Mouse (Mus musculus): ENCODE results near the gene Itpr1. TPM values are rescaled to one million over a fixed set of nuclear protein-coding genes. Genes with fewer than 3 reads are reported as not detected.

The Itpr1 gene
- total RNA-seq, 2 experiments from 2014 or later, result 34.0 to 35.5 TPM

- no peak for DNase-seq (ENCODE audit: low spot score in 2 of 2)
Observed at GRCm38 (mm10) chr6:108379041-108379440, 166.1 kb downstream of the Itpr1 start.

GRCm38 (mm10) chr6:108380209-108380608 lies 167.3 kb downstream of the Itpr1 start:
- DNase-seq (ENCODE audit: low spot score in 2 of 2), result no peak

GRCm38 (mm10) chr6:108390624-108391324 lies 177.9 kb downstream of the Itpr1 start:
- no peak for DNase-seq (ENCODE audit: low spot score in 2 of 2)

- no peak for DNase-seq (ENCODE audit: low spot score in 2 of 2)
Observed at GRCm38 (mm10) chr6:108393131-108393530, 180.2 kb downstream of the Itpr1 start.

GRCm38 (mm10) chr6:108397956-108398355 lies 185.1 kb downstream of the Itpr1 start:
- no peak for DNase-seq (ENCODE audit: low spot score in 2 of 2)

GRCm38 (mm10) chr6:108401412-108401955 lies 188.6 kb downstream of the Itpr1 start:
- DNase-seq (ENCODE audit: low spot score in 2 of 2), result no peak

GRCm38 (mm10) chr6:108404736-108405135 lies 191.8 kb downstream of the Itpr1 start:
- DNase-seq (ENCODE audit: low spot score in 2 of 2), result no peak

GRCm38 (mm10) chr6:108408053-108408452 lies 195.2 kb downstream of the Itpr1 start:
- peak in 1 of 2 experiments; percentile 31 for DNase-seq (ENCODE audit: low spot score in 2 of 2)

GRCm38 (mm10) chr6:108408726-108409125 lies 195.8 kb downstream of the Itpr1 start:
- DNase-seq (ENCODE audit: low spot score in 2 of 2), result no peak

- no peak for DNase-seq (ENCODE audit: low spot score in 2 of 2)
Observed at GRCm38 (mm10) chr6:108410771-108411170, 197.9 kb downstream of the Itpr1 start.

- no peak for DNase-seq (ENCODE audit: low spot score in 2 of 2)
Observed at GRCm38 (mm10) chr6:108411201-108411600, 198.3 kb downstream of the Itpr1 start.

GRCm38 (mm10) chr6:108413006-108413405 lies 200.1 kb downstream of the Itpr1 start:
- no peak for DNase-seq (ENCODE audit: low spot score in 2 of 2)

- no peak for DNase-seq (ENCODE audit: low spot score in 2 of 2)
Observed at GRCm38 (mm10) chr6:108413593-108413992, 200.7 kb downstream of the Itpr1 start.

GRCm38 (mm10) chr6:108415847-108416246 lies 203.0 kb downstream of the Itpr1 start:
- DNase-seq (ENCODE audit: low spot score in 2 of 2), result no peak

GRCm38 (mm10) chr6:108417508-108417907 lies 204.6 kb downstream of the Itpr1 start:
- peak in 1 of 2 experiments; percentile 52 for DNase-seq (ENCODE audit: low spot score in 2 of 2)

GRCm38 (mm10) chr6:108418218-108418617 lies 205.3 kb downstream of the Itpr1 start:
- no peak for DNase-seq (ENCODE audit: low spot score in 2 of 2)

- no peak for DNase-seq (ENCODE audit: low spot score in 2 of 2)
Observed at GRCm38 (mm10) chr6:108424749-108425584, 212.1 kb downstream of the Itpr1 start.

- DNase-seq (ENCODE audit: low spot score in 2 of 2), result peak; percentile 74 to 87
Observed at GRCm38 (mm10) chr6:108426789-108427188, 213.9 kb downstream of the Itpr1 start.

GRCm38 (mm10) chr6:108428383-108428782 lies 215.5 kb downstream of the Itpr1 start:
- no peak for DNase-seq (ENCODE audit: low spot score in 2 of 2)

- no peak for DNase-seq (ENCODE audit: low spot score in 2 of 2)
Observed at GRCm38 (mm10) chr6:108429950-108430349, 217.1 kb downstream of the Itpr1 start.

- no peak for DNase-seq (ENCODE audit: low spot score in 2 of 2)
Observed at GRCm38 (mm10) chr6:108431193-108431592, 218.3 kb downstream of the Itpr1 start.

- DNase-seq (ENCODE audit: low spot score in 2 of 2), result no peak
Observed at GRCm38 (mm10) chr6:108432836-108433235, 219.9 kb downstream of the Itpr1 start.

Measured in gastrocnemius, postnatal 4 days (tissue).